Mouse (Mus musculus) telencephalon, adult 2 months (tissue): ENCODE data around the gene Hcn3.
"Not testable (repeated sequence)": the region's sequence is repeated elsewhere in the genome, so short reads cannot be mapped to it uniquely, and the experiment has no call there.

Experiments used
- DNase-seq: peaks from one replicate; pipeline ENCODE4 v3.0.0-alpha.2; 2011; ENCODE audit warnings: low read depth, low spot score

Hcn3 gene

DNA sequence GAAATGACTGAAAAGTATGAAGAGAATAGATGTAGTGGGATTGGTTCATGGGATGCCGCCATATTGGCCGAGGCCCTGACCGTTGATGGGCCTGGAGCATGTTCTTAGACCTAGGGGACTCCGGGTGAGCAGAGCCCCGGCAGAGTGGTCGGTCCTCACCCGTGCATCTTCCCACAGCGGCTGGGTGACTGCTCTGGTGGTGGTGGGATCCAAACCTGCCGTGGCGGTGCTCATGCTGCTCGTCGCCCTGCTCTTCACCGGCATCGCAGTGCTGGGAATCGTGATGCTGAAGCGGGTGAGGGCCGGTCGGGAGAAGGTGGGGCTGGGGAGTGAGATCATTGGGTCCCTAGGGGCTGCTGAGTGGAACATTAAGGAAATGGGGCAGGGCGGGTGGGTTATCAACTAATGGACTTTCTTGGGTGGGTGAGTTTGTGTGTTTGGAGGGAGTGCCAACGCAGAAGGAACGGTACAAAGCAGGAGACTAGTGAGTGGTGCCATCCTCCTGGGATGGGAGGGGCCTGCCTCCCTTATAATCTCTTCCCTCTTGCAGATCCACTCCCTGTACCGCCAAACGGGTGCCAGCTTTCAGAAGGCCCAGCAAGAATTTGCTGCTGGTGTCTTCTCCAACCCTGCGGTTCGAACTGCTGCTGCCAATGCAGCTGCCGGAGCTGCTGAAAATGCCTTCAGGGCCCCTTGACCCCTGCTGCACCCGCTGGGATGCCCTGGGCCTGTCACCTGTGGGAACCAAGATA, 21.9 kb upstream of the Hcn3 start:
- DNase-seq = no peak

DNA sequence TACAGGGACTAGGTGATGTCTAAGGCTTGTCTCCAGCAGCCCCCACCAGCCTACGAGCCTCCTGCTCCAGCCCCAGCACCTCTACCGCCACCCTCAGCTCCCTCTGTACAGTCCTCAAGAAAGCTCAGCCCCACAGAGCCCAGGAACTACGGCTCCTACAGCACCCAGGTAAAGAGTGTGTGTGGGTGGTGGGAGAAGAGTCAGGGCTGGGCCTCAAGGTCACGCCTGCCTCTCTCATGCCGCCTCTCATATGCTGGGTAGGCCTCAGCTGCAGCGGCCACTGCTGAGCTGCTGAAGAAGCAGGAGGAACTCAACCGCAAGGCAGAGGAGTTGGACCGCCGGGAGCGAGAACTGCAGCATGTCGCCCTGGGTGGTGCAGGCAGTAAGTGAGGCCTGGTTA, 19.1 kb upstream of the Hcn3 start:
- no peak for DNase-seq

DNA sequence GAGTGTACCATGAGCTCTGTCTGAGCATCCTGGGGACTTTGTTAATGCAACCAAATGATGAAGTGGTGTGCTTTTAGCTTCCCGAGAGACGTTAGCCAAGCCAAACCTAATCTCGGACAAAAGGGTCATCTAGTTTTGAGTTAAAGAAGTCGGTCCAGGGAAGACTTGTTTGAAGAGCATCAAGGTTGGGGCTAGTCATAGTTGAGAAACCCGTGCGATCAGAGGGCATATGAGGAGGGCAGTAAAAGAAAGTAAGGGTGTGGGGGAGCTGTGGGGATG, 18.1 kb upstream of the Hcn3 start:
- no peak for DNase-seq

DNA sequence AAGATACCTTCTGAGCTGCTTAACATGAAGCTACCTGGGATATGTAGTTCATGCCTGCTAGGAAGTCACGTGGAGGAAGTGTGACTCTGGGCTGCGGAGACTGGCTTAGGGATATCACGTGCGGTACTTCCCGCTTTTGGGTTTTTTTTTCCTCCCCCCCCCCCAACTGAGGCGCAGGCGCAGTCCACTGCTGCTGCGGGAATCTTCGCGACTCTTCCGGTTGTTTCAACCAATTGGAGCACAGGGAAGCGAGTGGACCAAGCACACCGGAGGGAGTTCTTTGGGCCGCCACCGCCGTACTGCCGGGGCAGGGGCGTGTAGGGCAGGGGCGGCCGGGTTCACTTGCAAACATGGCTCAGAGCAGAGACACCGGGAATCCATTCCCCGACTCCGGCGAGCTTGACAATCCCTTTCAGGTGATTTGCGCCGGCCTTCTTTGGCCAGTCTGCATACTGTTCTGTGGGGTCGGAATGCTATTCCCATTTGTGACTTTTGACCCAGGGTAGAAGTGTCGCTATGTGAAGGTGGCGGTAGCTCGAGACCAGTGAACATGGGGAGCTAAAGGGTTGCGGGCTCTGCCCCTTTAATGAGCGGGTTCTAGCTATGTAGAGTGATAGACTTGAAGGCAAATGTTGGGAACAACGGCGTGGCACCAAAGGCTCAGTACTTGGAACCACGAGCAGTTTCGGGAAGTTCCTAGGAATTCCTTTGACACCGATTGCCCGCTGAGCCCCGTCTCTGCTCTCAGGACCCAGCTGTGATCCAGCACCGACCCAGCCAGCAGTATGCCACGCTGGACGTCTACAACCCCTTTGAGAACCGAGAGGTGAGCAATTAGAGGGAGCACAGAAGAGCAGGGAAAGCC, 17.5 kb upstream of the Hcn3 start, which contains the start of gene Scamp3:
Scamp3 (plus strand) TSS at position 232 of the 865 bp plus-strand sequence.
- DNase-seq = peak; percentile 98

DNA sequence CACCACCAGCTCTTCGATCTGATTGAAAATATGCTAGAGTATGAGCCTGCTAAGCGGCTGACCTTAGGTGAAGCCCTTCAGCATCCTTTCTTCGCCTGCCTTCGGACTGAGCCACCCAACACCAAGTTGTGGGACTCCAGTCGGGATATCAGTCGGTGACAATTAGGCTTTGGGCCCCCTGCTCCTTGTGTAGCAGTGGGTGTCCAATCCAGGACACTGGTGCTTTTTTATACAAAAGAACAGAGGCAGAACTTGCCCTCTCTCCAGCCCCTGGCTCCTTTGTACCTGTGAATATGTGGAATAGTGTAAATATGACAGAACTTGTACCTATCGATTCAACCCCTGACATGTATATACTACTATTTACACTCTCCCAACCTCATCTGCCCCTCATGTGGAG, 16.4 kb upstream of the Hcn3 start:
- DNase-seq = no peak

DNA sequence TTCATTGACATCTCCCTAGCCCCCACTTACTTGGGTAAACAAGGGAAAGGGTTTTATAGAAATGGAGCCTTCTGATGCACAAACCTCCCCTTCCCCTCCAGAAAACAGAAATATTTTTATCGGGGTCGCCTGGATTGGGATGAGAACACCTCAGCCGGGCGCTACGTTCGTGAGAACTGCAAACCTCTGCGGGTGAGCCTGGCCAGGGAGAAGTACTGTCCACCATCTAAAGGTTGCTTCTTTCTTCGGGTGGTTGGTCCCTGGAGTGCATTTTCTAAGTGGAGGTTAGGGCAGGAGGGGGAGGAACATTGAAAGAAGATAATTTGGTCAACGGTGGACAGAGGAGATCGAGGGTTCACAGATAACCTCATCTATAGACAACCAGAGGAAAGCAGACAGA, 15.5 kb upstream of the Hcn3 start:
- DNase-seq = no peak

DNA sequence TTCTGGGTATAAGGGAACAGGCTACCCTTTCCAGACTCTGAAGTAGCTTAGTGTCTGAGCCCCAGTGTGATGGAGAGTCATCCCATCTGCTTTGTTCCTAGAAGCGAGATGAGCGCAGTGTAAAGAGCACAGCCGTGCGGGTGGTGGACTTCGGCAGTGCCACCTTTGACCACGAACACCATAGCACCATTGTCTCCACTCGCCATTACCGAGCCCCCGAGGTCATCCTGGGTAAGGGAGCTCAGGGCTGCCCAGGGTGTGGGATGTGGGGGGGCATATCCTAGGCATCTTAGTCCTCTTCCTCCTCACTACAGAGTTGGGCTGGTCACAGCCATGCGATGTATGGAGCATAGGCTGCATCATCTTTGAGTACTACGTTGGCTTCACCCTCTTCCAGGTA, 14.8 kb upstream of the Hcn3 start:
- DNase-seq = no peak

DNA sequence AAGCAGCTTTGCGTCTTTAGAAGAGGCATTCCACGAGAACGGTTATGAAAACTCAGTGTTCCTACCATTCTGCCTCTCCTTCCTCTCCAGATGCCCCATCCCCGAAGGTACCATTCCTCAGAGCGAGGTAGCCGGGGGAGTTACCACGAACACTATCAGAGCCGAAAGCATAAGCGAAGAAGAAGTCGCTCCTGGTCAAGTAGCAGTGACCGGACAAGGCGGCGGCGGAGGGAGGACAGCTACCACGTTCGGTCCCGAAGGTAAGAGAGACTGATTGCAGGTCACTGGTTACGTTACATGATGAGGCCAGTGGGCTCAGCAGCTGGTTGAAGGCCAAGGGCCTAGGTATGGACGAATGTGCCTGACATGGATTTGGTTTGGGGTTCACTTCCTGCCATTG, 6.9 kb upstream of the Hcn3 start:
- DNase-seq = no peak

DNA sequence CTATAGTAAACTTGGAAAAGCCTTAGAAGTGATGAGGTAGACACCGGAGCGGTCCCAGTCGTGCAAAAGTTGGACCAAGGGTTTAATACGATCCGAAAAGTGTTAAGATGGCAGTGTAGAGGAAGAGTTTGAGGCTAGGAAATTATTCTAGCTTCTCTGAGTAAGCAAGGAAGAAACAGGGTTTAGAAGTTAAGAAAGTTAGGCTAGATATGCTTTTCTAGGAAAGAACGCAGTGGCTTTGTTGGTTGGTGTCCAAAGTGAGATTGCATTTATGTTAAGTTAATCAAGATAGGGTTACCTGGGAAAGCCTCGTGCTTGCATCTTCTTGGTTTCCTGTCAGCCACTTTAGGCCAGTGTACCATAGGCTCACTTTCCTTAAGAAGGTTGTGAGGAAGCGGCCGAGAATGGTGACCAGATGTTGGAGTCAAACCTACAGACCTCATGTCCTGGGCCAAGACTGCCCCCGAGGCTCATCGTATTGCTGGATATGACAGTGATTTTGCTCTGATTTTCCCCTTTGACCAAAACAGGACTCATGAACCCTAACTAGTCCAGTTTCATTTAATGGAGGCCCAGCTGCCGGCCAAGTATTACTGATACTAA, 5.4 kb upstream of the Hcn3 start:
- DNase-seq = no peak

DNA sequence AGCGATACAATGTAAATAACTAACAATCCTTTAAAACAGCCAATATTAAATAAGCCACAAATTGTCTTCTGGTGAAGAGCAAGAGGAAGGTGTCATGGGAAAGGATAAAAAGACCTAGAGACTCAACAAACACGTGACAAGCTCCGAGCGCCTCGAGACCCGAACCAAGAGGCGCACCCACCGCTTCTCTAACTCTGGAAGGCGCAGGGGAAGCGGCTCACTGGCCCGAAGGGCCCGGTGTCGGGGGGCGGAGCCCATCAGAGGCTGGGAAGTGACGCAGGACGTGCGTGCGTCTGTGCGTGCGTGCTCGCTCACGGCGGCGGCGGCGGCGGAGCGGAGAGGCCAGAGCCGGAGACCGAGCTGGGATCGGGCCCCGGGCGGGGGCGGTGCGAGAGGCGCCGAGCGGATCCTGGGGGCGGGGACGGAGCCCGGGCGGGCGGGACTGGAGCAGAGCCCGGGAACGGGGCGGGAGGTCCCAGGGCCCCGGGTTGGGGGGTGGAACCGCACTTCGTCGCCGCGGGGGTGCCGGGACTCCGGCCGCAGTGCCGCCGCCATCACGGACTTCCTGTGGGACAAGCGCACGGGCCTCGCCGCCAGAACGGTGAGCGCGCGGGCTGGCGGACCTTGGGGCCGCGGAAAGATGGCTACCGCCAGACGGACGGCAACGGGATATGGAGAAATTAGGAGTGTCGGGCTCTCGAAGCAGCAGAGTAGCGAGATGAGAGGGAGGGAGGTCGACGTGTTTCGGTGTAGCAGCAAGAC, 4.7 kb upstream of the Hcn3 start, which contains the start of gene Clk2:
Clk2 (plus strand) TSS at position 290 of the 762 bp plus-strand sequence.
- peak; percentile 83 for DNase-seq

DNA sequence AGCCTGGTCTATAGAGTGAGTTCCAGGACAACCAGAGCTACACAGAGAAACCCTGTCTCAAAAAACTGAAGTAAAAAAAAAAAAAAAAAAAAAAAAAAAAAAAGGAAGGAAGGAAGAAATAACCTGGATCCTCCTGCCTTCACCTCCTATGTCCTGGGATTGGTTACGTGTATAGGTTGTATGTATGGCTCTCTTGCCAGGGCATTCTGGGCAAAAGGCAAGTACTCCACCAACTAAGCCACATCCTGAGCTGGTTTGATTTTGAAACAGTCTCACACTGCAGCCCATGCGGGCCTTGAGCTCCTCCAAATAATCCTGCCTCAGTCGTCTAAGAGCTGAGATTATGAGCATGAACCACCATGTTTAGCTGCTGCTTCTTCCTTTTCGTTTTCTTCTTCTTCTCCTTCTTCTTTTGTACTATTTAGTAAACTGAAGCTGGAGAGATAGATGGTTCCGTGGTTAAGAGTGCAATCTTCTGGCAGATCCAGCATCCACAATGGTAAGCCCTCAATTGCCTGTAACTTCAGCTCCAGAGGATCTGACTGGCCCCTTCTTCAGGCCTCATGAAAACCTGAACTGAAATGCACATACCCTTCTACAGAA, 3.7 kb upstream of the Hcn3 start:
- DNase-seq = no peak

DNA sequence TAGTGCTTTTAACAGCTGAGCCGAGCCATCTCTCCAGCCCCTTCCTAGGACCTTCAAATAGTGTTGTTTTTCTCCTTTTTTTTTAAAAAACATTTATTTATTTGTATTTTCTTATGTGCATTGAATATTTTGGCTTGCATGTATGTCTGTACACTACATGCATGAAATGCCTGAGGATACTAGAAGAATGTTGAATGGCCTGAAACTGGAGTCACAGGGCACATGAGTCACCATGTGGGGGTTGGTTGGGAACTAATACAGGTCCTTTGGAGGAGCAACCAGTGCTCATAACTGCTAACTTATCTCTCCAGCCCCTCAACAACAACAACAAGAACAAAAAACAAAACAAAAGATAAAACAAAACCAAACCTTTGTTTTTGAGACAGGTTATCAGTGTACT, 3.1 kb upstream of the Hcn3 start:
- DNase-seq = no peak

DNA sequence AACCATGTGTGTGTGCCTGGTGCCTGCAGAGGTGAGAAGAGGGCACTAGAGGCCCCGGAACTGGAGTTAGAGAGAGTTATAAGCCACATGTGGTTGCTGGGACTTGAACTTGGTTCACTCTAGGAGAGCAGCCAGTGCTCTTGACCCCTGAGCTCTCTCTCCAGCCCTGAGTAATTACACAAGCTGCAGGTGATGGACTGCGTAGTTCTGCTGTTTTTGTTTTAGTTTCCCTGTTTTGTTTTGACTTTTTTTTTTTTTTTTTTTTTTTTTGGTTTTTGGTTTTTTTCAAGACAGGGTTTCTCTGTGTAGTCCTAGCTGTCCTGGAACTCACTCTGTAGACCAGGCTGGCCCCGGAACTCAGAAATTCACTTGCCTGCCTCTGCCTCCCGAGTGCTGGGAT, 1.8 kb upstream of the Hcn3 start:
- no peak for DNase-seq

DNA sequence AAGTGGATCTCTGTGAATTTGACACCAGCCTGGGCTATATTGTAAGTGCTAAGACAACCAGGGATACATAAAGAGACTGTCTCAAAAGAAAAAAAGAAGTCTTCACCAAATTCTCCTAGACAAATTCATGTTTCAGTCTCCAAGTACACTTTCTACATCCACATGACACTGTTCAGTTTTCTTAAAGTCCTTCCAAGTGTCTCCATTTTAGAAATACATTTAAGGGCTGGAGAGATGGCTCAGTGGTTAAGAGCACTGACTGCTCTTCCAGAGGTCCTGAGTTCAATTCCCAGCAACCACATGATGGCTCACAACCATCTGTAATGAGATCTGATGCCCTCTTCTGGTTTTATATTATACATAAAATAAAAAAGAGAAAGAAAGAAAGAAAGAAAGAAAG, 1.2 kb upstream of the Hcn3 start:
- not testable (repeated sequence) for DNase-seq

DNA sequence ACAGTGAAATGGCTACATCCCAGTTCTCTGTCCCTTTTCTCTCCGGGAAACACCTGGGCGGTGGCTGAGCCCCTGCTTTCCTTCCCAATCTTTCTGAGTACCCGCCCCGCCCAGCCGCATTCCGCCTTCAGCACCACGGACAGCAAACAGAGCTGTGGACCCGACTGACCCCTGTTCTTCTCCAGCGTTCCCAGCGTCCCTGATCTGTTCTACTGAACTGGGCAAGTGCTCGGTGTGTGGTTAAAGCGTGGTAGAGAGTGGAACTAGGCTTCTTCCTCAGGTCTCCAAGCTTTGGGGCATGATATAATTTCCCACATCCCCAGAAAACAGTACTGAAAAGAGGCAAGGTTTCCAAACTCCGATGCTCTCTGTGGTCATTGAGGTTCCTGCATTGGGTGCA, 785 bp downstream of the Hcn3 start:
- DNase-seq = no peak

DNA sequence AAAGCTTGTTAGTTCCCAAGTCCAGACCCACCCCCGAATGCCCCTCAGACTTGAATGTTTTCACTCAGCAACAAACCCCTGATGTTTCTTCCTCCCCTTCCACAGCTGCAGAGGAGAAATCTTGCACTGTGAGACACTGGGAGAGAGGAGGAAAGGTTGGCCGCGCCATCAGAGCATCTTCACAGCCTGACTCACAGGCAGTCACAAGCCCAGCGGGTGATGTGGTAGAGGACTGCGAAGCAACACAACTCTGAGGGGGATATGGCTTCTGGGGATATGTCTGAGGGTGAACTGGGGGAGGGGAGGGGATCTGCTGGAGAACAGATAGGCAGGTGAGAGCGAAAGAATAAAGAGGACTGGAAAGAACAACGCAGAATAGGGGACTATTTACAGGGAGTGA, 1.3 kb downstream of the Hcn3 start:
- DNase-seq = no peak

DNA sequence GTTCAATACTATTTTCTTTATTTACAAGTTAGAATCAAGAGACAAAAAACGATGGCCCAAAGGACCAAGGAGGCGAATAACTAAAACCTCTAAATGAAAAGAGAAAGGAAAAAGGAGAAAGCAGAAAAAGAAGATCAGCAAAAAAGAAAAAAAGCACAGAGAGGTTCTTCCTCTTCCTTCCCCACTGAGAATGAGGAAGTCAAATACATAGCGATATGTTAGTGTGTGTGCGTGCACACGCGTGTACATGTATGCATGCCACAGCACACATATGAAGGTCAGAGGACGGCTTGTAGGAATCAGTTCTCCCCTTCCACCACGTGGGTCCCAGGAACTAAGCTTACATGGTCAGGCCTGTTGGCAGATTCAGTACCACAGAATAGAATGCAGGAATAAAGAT, 3.0 kb downstream of the Hcn3 start:
- DNase-seq = no peak

DNA sequence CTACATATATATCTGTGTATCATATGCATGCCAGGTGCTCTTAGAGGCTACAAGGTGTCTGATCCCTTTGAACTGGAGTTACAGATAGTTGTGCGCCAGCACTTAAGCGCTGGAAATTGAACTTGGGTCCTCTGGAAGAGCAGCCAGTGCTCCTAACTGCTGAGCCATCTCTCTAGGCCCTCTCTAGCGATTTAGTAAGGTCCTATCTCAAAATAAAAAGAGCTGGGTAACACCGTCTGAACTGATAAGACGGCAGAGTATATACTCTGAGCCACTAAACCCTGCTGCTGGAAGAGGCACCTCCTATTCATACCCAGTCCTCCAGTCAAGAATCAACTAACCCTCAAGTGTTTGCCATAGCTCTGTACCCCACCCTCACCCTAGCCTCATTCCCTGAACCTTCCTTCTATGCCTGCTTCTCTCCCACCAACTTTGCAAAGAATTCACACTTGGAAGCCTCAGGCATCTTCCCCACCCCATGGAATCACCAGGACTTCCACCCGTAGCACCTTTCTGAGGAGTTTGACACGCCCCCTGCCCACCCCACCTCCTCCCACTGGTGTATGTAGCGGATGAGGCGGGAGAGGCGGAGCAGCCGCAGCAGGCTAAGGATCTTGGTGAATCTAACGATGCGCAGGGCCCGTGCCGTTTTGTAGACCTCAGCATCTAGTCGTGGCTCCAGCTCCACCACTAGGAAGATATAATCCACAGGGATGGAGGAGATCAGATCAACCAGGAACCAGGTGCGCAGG, 7.7 kb downstream of the Hcn3 start:
- DNase-seq = no peak

DNA sequence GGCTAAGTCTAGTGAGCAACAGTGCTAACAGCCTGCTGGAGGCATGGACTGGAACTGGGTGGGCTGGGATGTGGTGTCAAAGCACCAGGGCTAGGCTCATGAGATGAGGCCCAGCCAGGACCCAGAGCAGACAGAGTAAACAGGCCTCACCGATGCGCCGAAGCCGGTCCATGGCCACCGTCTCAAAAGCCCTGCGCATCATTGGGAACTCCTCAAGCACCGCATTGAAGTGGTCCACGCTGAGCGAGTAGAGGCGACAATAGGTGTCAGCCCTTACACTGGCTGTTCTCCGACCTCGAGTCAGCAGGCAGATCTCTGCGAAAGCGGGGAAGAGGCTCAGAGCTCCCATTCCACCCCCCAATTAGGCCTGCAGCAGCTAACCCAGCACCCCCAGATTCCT, 11.4 kb downstream of the Hcn3 start:
- no peak for DNase-seq

DNA sequence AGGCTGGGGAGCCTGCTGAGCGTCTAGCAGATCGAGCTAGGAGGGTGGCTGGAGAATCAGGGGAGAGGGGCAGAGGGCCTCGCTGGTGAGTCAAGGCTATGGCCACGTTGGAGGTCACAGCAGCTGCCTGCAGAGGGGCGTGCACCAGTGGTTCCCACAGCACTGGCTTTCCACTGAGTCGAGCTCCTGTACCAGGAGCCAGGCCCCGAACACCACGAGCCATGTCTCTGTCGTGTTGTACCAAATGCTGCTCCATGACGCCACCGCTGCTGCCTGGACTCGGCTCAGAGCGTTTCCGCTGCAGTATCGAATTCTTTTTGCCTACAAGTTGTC, 12.1 kb downstream of the Hcn3 start:
- DNase-seq = no peak
